Mouse (Mus musculus) left cerebral cortex, adult 2 months (tissue): Measurements from ENCODE around the gene Gm6217. TPM values are rescaled to one million over a fixed set of nuclear protein-coding genes. Genes with fewer than 3 reads are reported as not detected.
"Not testable (repeated sequence)": the region's sequence is repeated elsewhere in the genome, so short reads cannot be mapped to it uniquely, and the experiment has no call there.

Source experiments
- DNase-seq, 2 experiments: peaks; one replicate each; pipeline ENCODE4 v3.0.0; 2021 to 2022; ENCODE audit warnings: low spot score in 2 of 2, mixed read lengths in 1 of 2; ENCODE audit errors: extremely low spot score in 1 of 2
- H3K27ac ChIP-seq: fragments of 200-600 bp; 2 replicates; pipeline ENCODE4 v1.8.1; 2022
- H3K4me3 ChIP-seq: fragments of 200-600 bp; 2 replicates; pipeline ENCODE4 v1.8.1; 2022
- CTCF ChIP-seq: fragments of 200-600 bp; IDR thresholded peaks from 2 replicates; pipeline ENCODE4 v1.8.1; 2022; ENCODE audit warnings: antibody characterized with exemption, mild to moderate bottlenecking, moderate library complexity
- intact Hi-C: fragments of 180-260 bp; cut with DNase I; formaldehyde crosslinking; loops from one replicate; pipeline ENCODE4 v1.15.1; 2025
- total RNA-seq, 2 experiments: library from RNA; stranded (reverse); gene quantifications; 2 replicates each; pipeline ENCODE4 v1.2.3; 2021

Gene Gm6217
- total RNA-seq, 2 experiments from 2014 or later, result not detected

GRCm38 (mm10) chr1:82938666-82939065, 7.5 kb upstream of the Gm6217 start:
- Histone ChIP-seq H3K27ac (no peak overlapping the region), H3K4me3 (no peak overlapping the region)
- no peak for TF ChIP-seq CTCF
- no peak for DNase-seq
- intact Hi-C loops, result no loop called here

- DNase-seq, intact Hi-C loops, H3K4me3 ChIP-seq, H3K27ac ChIP-seq: not testable (repeated sequence)
Measured at GRCm38 (mm10) chr1:82930558-82930957, 641 bp downstream of the Gm6217 start.

GRCm38 (mm10) chr1:82924650-82925049, 6.5 kb downstream of the Gm6217 start, which contains the start of gene A030014E15Rik:
Gene A030014E15Rik (plus strand): TSS chr1:82924917.
- DNase-seq, result no peak
- Histone ChIP-seq H3K27ac (no peak within 1 kb of the TSS), H3K4me3 (no peak within 1 kb of the TSS)
- intact Hi-C loops, result no loop called here
- no peak for TF ChIP-seq CTCF

- H3K27ac ChIP-seq, H3K4me3 ChIP-seq, DNase-seq, intact Hi-C loops: not testable (repeated sequence)
Measured at GRCm38 (mm10) chr1:82913434-82913833, 17.8 kb downstream of the Gm6217 start.

GRCm38 (mm10) chr1:82913025-82913424, 18.2 kb downstream of the Gm6217 start, which contains the start of gene A030005L19Rik:
Gene A030005L19Rik (plus strand): TSS chr1:82913325.
- intact Hi-C loops, result no loop called here
- TF ChIP-seq CTCF, result peak; percentile 9
- Histone ChIP-seq H3K4me3 (no peak within 1 kb of the TSS), H3K27ac (no peak within 1 kb of the TSS)
- DNase-seq, result no peak

- no peak for DNase-seq
- Histone ChIP-seq H3K4me3 (no peak overlapping the region), H3K27ac (no peak overlapping the region)
- intact Hi-C loops, result no loop called here
- no peak for TF ChIP-seq CTCF
Measured at GRCm38 (mm10) chr1:82905886-82906285, 25.3 kb downstream of the Gm6217 start.

GRCm38 (mm10) chr1:82901201-82901600, 30.0 kb downstream of the Gm6217 start:
- H3K27ac ChIP-seq, result no peak overlapping the region

GRCm38 (mm10) chr1:82900567-82900966, 30.6 kb downstream of the Gm6217 start:
- no peak for TF ChIP-seq CTCF
- intact Hi-C loops, result no loop called here
- no peak overlapping the region for H3K4me3 ChIP-seq
- no peak overlapping the region for H3K27ac ChIP-seq
- no peak for DNase-seq

More at GRCm38 (mm10) chr1:82901201-82901600, 30.0 kb downstream of the Gm6217 start:
- DNase-seq, result no peak
- TF ChIP-seq CTCF, result no peak
- no peak overlapping the region for H3K4me3 ChIP-seq
- intact Hi-C loops, result no loop called here

- Histone ChIP-seq H3K4me3 (no peak overlapping the region), H3K27ac (no peak overlapping the region)
- TF ChIP-seq CTCF, result no peak
- intact Hi-C loops, result no loop called here
- no peak for DNase-seq
Measured at GRCm38 (mm10) chr1:82893269-82893668, 37.9 kb downstream of the Gm6217 start.

Other genes starting within 250 kb of the Gm6217 start
- gene Mff, start 206.5 kb downstream of the Gm6217 start, total RNA-seq, result 100 to 1,000 TPM; 263 to 273 TPM
- not detected for gene Tm4sf20, start 162.9 kb downstream of the Gm6217 start, total RNA-seq
- not detected for gene Gm47791, start 160.2 kb downstream of the Gm6217 start, total RNA-seq
- gene Agfg1, start 91.9 kb downstream of the Gm6217 start, total RNA-seq, result 10 to 100 TPM; 76.6 to 78.3 TPM
- gene A030005L19Rik, start 18.1 kb downstream of the Gm6217 start, total RNA-seq, result under 1 TPM; 0.61 to 0.91 TPM
- gene A030014E15Rik, start 6.5 kb downstream of the Gm6217 start, total RNA-seq, result not detected
- not detected for gene A030003K21Rik, start 12.0 kb upstream of the Gm6217 start, total RNA-seq
- gene Gm7544, start 24.6 kb upstream of the Gm6217 start, total RNA-seq, result not detected
- not detected for gene Gm47955, start 28.9 kb upstream of the Gm6217 start, total RNA-seq
- gene Gm47959, start 69.1 kb upstream of the Gm6217 start, total RNA-seq, result not detected
- gene Slc19a3, start 107.0 kb upstream of the Gm6217 start, total RNA-seq, result 1 to 10 TPM; 1.8 to 2.0 TPM
- not detected for gene Krtap28-10, start 111.1 kb upstream of the Gm6217 start, total RNA-seq
- gene Gm47969, start 113.5 kb upstream of the Gm6217 start, total RNA-seq, result not detected
- gene A030005K14Rik, start 128.0 kb upstream of the Gm6217 start, total RNA-seq, result not detected
- not detected for gene Krtap28-13, start 129.5 kb upstream of the Gm6217 start, total RNA-seq
- gene Ccl20, start 185.4 kb upstream of the Gm6217 start, total RNA-seq, result not detected
- under 1 TPM; 0.25 to 0.56 TPM for gene Daw1, start 228.4 kb upstream of the Gm6217 start, total RNA-seq